Mouse (Mus musculus): Measurements from ENCODE around the gene Gm42715. TPM values are rescaled to one million over a fixed set of nuclear protein-coding genes. Genes with fewer than 3 reads are reported as not detected.
A peak's percentile ranks its signal among the peaks of the same experiment; 100 is the strongest.
"Not testable (repeated sequence)": the region's sequence is repeated elsewhere in the genome, so short reads cannot be mapped to it uniquely, and the experiment has no call there.

Gene Gm42715
- 10 to 100 TPM; 16.5 to 17.1 TPM for total RNA-seq (2021)

DNA sequence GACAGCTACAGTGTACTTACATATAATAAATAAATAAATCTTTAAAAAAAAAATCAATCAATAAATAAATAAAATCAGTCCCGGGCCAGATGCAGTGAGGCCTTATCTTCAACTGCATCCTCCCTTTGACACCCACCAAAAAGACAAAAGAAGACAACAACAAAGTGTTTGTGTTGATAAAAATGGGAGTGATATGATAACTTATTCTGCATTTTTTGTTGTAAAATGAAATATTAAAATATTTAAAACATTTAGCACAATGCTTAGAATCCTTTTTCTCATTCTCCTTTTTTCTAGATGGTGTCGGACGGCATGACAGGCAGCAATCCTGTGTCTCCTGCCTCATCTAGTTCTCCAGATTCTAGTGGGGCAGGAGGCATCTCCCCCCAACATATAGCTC, at the start of gene Gm42715:
Gene Gm42715, plus strand, starts transcription at position 301 of the 400 bp plus-strand sequence.
- no peak for DNase-seq

DNA sequence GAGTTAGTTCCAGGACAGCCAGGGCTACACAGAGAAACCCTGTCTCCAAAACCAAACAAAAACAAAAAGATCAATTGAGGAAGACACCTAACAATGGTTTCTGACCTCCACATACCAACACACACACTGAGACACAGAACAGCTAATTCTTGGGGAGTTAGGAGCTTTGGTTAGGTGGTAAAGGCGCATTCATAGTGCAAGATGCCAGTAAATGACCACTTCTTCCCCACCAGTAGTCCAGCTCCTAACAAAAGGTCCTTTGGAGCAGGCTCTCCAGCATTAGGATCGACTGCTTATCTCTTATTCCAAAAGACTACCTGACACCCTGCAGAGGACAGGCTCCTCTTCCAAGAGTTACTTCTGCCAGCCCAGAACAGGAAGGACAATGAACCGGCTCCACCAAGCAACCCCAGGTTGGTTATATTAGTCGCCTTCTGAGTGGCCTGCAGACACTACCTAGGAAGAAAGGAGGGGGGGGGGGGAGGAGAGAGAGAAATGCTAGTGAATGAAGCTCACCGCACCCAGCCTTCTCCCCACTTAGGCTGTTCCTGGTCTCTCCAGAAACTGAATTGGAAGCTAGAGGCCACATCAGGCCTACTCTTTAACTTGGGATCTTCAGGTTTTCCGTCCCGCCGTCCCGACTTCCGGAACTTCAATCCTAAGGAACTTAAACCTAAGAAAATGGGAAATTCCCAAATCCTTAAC, 49.2 kb upstream of the Gm42715 start:
- DNase-seq: peak; percentile 30

- DNase-seq: peak; percentile 91
Measured at GRCm38 (mm10) chr7:127470743-127471645, 48.4 kb upstream of the Gm42715 start.

- peak; percentile 68 for DNase-seq
Measured at GRCm38 (mm10) chr7:127471646-127472010, 47.8 kb upstream of the Gm42715 start.

DNA sequence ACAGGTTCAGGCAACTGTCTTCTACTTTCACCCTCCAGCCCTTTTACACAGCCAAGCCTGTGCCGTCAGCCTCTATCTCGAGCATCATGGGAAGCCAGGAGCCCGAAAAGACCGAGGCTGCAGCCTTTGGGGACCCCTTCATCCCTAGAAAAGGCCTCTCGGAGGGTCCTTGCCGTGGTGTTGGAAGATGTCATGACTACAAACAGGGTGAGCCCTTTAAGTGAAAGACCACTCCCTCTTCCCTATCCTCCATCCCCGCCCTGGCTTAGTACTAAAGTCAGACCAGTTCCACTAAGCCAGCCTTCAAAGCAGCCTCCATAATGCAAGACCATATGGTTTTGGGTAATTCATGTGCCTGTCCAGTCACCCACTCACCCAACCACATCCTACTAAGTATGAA, 47.3 kb upstream of the Gm42715 start:
- DNase-seq: no peak

GRCm38 (mm10) chr7:127473705-127474104, 45.7 kb upstream of the Gm42715 start:
- DNase-seq: no peak

DNA sequence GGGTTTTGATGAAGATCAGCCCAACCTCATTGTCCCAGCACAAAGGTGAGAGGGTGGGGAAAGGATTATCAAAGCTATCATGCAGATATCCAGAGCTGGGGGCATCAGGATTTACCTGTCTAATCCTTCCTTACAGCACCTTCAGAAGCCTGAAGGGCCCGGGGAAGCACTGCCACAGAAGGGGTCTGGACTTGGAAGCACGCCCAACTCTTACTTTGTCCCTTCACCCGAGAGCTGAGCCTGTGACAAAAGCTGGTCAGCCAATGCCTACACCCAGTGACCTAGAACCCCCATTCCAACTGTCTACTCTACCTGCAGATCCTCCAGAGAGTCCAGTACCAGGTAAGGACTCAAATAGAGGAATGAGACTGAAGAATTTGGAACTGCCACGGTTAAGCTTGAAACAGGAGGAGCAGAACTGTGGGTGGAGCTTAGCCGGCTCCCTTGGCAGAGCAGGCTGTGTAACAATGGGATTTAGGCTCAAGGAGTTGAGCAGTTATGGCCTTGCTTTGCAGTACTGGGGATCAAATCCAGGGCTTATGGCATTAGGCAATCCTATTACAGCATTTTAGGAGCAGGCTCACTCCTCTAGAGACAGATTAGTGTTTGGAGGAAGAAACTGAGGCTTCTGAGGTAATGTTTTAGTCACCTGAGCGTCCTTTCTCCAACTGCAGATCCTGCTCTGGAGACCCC, 44.9 kb upstream of the Gm42715 start:
- DNase-seq: no peak

DNA sequence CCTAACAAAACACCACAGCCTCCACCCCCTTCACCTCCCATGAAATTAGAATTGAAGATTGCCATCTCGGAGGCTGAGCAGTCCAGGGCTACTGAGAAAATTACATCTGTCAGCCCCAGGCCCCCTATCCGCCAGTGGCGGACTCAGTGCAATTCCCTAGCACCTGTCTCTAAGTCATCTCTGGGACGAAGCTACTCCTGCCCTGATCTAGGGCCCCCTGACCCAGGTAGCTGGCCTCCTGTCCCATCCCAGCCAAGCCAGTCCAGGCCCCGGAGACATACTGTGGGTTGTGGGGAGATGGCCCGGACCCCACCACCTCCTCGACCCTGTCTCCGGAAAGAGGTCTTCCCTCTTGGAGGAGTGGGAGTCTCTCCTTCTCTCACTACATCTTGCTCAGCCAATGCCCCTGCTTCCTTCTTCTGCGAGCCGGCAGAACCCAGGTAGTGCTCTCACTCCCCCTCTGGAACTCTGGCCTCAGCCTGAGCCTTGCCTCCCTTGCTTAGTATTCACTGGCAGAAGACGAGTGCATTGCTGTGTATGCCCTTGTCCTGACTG, 44.1 kb upstream of the Gm42715 start:
- no peak for DNase-seq

GRCm38 (mm10) chr7:127476336-127476735, 43.0 kb upstream of the Gm42715 start:
- peak; percentile 27 for DNase-seq

- no peak for DNase-seq
Measured at GRCm38 (mm10) chr7:127476855-127477254, 42.5 kb upstream of the Gm42715 start.

DNA sequence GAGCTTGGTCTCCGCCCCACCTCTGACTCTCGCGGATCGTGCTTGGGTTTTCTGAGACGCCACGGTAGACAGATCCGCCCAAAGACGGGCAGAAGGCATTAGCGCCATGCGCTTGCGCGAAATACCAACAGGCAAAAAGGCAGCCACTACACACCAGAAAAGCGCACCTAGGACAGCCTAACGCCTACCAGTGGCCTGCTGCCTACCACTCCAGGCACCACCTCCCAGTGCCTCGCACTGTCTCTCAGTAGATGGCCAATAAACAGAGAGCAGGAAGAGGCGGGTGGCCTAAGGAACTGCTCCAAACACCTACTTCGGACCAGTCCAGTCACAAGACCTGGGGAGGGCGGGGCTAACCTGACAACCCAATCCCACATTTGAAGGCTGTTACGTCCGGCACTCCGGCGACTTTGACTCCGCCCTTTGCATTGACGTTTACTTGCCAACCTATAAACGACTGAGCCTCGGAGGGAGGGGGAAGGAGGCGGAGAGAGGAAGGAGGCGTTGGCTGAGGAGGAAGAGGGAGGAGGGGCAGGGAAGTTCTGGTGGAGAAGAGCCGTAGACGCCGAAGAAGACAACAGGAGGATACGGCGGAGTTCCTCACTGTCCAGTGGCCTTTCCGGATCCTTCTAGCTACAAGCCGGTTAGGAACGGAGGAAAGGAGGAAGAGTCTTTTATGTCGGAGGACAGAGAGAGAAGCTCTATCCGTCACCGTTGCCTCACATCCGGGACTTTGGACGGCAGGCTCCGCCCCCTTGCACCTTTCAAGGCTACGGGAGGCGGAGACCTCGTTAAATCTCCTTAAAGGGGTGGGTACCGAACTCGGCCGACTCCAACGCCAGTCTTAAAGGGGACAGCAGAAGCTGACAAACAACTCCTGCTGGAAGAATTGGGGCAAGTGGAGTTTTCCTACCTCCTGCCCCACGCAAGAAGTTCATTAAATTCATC, 41.4 kb upstream of the Gm42715 start:
- peak; percentile 99 for DNase-seq

DNA sequence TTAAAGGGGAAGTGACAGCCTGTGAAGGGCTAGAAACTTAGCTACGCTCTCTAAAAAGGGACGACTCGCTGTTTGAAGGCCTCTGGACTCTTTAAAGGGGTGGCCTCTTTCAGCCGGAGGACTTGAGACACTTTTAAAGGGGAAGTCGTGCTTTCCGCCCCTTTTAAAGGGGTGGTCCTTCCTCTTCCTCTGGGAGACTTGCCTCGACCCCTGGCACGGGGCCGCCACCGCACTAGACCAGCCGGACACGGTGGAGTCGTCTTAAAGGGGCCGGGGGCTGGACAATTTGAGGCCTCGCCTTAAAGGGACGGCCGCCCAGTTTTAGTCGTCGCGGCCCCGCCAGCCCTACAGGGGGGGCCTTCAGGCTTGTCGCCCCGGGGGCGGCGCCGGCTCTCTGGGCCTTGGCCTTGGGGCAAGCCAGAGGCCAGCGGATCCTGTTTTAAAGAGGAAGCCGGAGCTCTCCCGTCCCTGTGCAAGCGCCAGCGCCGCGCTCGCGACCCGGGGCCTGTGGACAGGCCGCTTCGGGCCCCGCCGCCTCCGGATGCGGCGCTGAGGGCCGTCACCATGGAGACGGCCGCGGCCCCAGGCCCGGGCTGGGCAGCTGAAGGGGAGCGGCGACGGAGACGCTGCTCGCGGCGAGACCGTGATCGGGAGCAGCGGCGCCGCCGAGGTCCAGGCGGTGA, 40.6 kb upstream of the Gm42715 start, which contains the start of gene Fbrs:
Gene Fbrs, plus strand, starts transcription at position 565 of the 683 bp plus-strand sequence.
- DNase-seq: peak; percentile 97

DNA sequence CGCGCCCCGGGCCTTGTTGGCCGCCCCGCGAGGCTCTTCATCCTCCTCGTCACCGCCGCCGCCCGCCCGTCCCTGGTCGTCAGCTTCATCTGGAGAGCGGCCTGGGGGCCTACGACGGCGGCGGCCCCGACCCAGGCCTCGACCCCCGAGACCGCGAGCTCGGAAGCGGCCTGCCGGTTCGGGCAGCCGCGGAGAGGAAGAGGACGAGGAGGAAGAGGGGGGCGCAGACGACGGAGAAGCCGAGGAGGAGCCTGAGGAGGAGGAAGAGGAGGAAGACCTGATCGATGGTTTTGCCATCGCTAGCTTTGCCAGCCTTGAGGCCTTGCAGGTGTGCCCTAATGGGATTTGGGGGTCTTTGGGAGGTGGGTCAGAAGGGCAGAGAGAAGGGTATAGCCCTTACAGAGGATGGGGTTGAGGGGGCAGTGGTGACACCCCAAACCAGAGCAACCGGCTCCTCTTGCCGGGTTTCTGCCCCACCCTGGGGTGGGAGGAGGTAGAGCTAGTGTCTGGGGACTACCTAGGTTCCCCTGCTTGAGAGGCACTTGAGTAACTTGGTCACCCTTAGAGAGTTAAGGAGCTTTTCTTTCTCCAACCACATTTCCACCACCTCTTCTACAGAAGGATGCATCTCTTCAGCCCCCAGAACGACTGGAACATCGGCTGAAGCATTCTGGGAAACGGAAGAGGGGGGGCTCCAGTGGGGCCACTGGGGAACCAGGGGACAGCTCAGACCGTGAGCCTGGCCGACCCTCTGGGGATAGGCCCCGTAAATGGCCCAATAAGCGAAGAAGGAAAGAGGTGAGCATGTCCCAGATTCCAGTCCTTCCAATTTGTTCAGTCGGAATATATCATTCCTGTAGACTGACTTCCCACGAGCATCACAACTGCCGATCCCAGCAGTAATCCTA, 39.8 kb upstream of the Gm42715 start:
- DNase-seq: peak; percentile 39

DNA sequence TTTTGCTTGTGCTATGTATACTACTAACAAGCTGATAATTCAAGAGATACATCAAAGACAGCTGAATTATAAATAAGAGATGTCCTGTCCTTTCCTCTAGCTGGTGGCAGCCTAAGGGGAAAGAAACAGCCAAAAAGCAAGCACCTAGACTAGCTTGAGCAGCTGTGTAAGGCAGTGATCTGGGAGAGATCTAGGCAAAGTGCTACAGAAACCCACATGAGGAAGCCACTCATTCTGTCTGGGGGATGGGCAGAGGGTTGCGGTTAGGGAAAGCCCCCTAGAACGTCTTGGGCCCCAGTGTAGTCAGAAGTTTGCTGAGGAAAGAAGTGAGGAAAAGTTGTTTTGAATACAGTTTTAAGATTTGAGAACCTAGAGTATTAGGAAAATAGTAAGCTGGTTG, 39.1 kb upstream of the Gm42715 start:
- DNase-seq: no peak

DNA sequence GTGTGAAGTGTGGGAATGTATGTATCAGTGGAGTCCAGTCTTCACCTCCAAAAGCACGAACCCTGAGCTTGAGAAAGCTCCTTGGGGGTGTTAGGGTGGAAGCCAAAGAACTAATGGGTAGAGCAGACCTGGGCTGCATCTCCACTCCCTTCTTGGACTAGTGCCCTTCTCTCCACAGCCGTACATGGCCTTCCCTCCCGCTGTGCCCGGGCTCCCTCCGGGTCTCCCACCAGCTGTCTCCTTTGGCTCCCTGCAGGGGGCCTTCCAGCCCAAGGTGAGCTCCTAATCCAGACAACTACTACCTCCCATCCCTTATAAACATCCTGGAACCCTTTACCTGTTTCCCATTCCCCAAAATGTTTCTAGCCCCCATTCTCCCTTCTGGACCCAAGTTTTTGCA, 34.0 kb upstream of the Gm42715 start:
- DNase-seq: no peak

DNA sequence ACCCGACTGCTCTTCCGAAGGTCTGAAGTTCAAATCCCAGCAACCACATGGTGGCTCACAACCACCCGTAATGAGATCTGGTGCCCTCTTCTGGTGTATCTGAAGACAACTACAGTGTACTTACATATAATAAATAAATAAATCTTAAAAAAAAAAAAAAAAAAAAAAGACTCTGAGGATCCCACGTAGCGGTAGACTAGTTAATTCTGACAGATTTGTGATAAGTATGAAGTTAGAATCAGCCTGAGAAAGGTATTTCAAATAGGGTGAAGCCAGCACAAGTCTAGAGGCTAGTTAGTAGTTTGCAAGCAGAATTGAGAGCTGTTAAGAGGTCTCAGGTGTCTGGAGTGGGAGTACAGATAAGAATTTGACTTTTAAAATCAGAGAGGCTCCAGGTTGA, 31.0 kb upstream of the Gm42715 start:
- DNase-seq: not testable (repeated sequence)

DNA sequence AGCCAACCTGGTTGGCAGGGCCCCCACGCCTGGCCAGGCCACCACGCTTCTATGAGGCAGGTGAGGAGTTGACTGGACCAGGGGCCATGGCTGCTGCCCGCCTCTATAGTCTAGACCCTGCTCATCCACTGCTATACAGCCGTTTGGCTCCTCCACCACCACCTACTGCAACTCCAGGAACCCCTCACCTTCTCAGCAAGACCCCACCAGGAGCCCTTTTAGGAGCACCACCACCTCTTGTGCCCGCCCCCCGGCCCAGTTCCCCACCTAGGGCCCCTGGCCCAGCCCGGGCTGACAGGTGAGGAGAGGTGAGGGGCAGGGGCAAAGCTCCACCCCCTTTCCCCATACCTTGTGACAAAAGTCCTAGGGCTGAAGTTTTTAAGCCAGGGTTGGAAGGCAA, 29.4 kb upstream of the Gm42715 start:
- no peak for DNase-seq

- DNase-seq: no peak
Measured at GRCm38 (mm10) chr7:127491846-127492245, 27.5 kb upstream of the Gm42715 start.

DNA sequence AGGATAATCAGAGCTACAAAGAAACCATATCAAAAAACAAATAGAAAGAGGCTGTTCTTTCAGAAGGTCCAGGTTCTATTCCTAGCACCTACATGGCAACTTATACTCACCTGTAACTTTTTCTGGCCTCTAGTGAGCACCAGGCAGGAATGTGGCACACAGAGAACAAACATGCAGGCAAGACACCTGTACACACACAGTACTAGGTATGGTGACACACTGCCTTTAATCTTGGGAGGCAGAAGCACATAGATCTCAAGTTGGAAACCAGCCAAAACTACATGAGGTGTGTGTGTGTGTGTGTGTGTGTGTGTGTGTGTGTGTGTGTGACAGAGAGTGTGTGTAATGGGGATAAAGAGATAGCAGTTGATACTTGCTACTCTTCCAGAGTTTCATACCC, 24.7 kb upstream of the Gm42715 start:
- no peak for DNase-seq

- no peak for DNase-seq
Measured at GRCm38 (mm10) chr7:127497382-127497781, 22.0 kb upstream of the Gm42715 start.

Measured in heart, postnatal 4 days (tissue).